Mouse (Mus musculus) embryonic facial prominence, embryonic 14.5 days (tissue): ENCODE results near the gene Cldn5. TPM values are rescaled to one million over a fixed set of nuclear protein-coding genes. Genes with fewer than 3 reads are reported as not detected.

ENCODE experiments used
- ATAC-seq: fragments of 200-750 bp; cut with Nextera tagmentation; 2 replicates; pipeline ENCODE4 v1.8.0; 2017; ENCODE audit warnings: low read depth, moderate number of reproducible peaks, moderate TSS enrichment
- DNase-seq: peaks from one replicate; pipeline ENCODE4 v3.0.0-alpha.2; 2015; ENCODE audit warnings: low spot score
- H3K27ac ChIP-seq: fragments of 300-500 bp; sonication (generic); replicated peaks from 2 replicates; pipeline ENCODE4 v1.5.1; 2014; ENCODE audit warnings: low read depth, mild to moderate bottlenecking, low read length, moderate library complexity
- H3K27me3 ChIP-seq: fragments of 300-500 bp; sonication (generic); replicated peaks from 2 replicates; pipeline ENCODE4 v1.6.1; 2014; ENCODE audit warnings: low read length; ENCODE audit not compliant: control insufficient read depth, insufficient read depth
- H3K36me3 ChIP-seq: fragments of 300-500 bp; sonication (generic); 2 replicates; pipeline ENCODE4 v1.6.1; 2014; ENCODE audit warnings: low read length, mixed read lengths; ENCODE audit not compliant: control insufficient read depth, insufficient read depth
- H3K4me1 ChIP-seq: fragments of 300-500 bp; sonication (generic); 2 replicates; pipeline ENCODE4 v1.6.1; 2014; ENCODE audit warnings: antibody characterized with exemption, low read length; ENCODE audit not compliant: control insufficient read depth, insufficient read depth
- H3K4me2 ChIP-seq: fragments of 300-500 bp; sonication (generic); 2 replicates; pipeline ENCODE4 v1.6.1; 2014; ENCODE audit warnings: low read depth, mild to moderate bottlenecking, low read length, moderate library complexity, mixed read lengths
- H3K4me3 ChIP-seq: fragments of 300-500 bp; sonication (generic); 2 replicates; pipeline ENCODE4 v1.5.1; 2014; ENCODE audit warnings: low read depth, mild to moderate bottlenecking, low read length
- H3K9ac ChIP-seq: fragments of 300-500 bp; sonication (generic); 2 replicates; pipeline ENCODE4 v1.6.1; 2014; ENCODE audit warnings: low read depth, mild to moderate bottlenecking, low read length, moderate library complexity, mixed read lengths
- H3K9me3 ChIP-seq: fragments of 300-500 bp; sonication (generic); 2 replicates; pipeline ENCODE4 v1.6.1; 2016; ENCODE audit warnings: low read length; ENCODE audit not compliant: control insufficient read depth
- WGBS: fragments of 180-500 bp; shearing (Covaris S2); extraction: QIAGEN DNeasy Blood & Tissue Kit; methylation state at CpG from one replicate; pipeline ENCODE4 v1.1.7; 2014; 5-methylcytosine and 5-hydroxymethylcytosine counted together
- polyA plus RNA-seq: library from polyadenylated mRNA; unstranded; fragments of >200 nt; fragmentation: Nextera tagmentation; extraction: Ambion mirVana; gene quantifications from 2 replicates; pipeline ENCODE4 v1.2.1, GENCODE M21; 2014

The Cldn5 gene
- polyA plus RNA-seq, 1 experiment from 2014 or later = 35.4 TPM

- DNase-seq (no peak), ATAC-seq (no peak)
- Histone ChIP-seq H3K4me2 (no peak overlapping the region), H3K4me3 (no peak overlapping the region), H3K9ac (no peak overlapping the region), H3K36me3 (no peaks in the 10 kb centered on the region), H3K27ac (no peak overlapping the region), H3K9me3 (no peaks in the 10 kb centered on the region), H3K4me1 (no peaks in the 10 kb centered on the region), H3K27me3 (no peaks in the 10 kb centered on the region)
- WGBS = 70% methylated on average over 10 of the region's 10 CpGs
These were observed 24.7 kb upstream of the Cldn5 start for GRCm38 (mm10) chr16:18751885-18752499.

GRCm38 (mm10) chr16:18761734-18762133 lies 14.9 kb upstream of the Cldn5 start:
- Histone ChIP-seq H3K36me3 (no peaks in the 10 kb centered on the region), H3K9me3 (no peaks in the 10 kb centered on the region), H3K4me1 (no peaks in the 10 kb centered on the region), H3K9ac (no peak overlapping the region), H3K27me3 (no peaks in the 10 kb centered on the region), H3K27ac (no peak overlapping the region), H3K4me3 (no peak overlapping the region), H3K4me2 (no peak overlapping the region)
- ATAC-seq (no peak), DNase-seq (no peak)
- 81% methylated on average over 4 of the region's 4 CpGs for WGBS

GRCm38 (mm10) chr16:18762960-18763359 lies 13.7 kb upstream of the Cldn5 start:
- no peak overlapping the region for H3K9ac ChIP-seq
- no peak overlapping the region for H3K27ac ChIP-seq
- H3K4me3 ChIP-seq = no peak overlapping the region
- DNase-seq (peak; percentile 37), ATAC-seq (0 out of 2 replicates have a peak, but pooled peaks have one; percentile 60)
- no peak overlapping the region for H3K4me2 ChIP-seq
- no peaks in the 10 kb centered on the region for H3K9me3 ChIP-seq
- no peaks in the 10 kb centered on the region for H3K27me3 ChIP-seq
- 43% methylated on average over 3 of the region's 3 CpGs for WGBS
- H3K36me3 ChIP-seq = no peaks in the 10 kb centered on the region
- H3K4me1 ChIP-seq = no peaks in the 10 kb centered on the region

GRCm38 (mm10) chr16:18766390-18766789 lies 10.3 kb upstream of the Cldn5 start:
- Histone ChIP-seq H3K4me3 (no peak overlapping the region), H3K36me3 (no peaks in the 10 kb centered on the region), H3K9me3 (no peaks in the 10 kb centered on the region), H3K27me3 (no peaks in the 10 kb centered on the region), H3K27ac (no peak overlapping the region), H3K4me1 (no peaks in the 10 kb centered on the region), H3K9ac (no peak overlapping the region), H3K4me2 (no peak overlapping the region)
- no peak for ATAC-seq
- no peak for DNase-seq
- 59% methylated on average over 4 of the region's 4 CpGs for WGBS

- Histone ChIP-seq H3K9me3 (no peaks in the 10 kb centered on the region), H3K4me2 (no peak overlapping the region), H3K9ac (no peak overlapping the region), H3K4me3 (no peak overlapping the region), H3K27ac (no peak overlapping the region), H3K27me3 (no peaks in the 10 kb centered on the region), H3K4me1 (no peaks in the 10 kb centered on the region), H3K36me3 (no peaks in the 10 kb centered on the region)
- DNase-seq = no peak
- WGBS = 66% methylated on average over 1 of the region's 1 CpGs
- no peak for ATAC-seq
These were observed 7.1 kb upstream of the Cldn5 start for GRCm38 (mm10) chr16:18769501-18769900.

GRCm38 (mm10) chr16:18773936-18774335 lies 2.7 kb upstream of the Cldn5 start:
- no peaks in the 10 kb centered on the region for H3K9me3 ChIP-seq
- H3K27ac ChIP-seq = no peak overlapping the region
- H3K9ac ChIP-seq = no peak overlapping the region
- peaks cover 6% of the 10 kb centered on the region; the same call in 1 of the 2 replicates for H3K4me1 ChIP-seq
- peaks cover 41% of the 10 kb centered on the region for H3K27me3 ChIP-seq
- no peak for ATAC-seq
- H3K4me3 ChIP-seq = no peak overlapping the region
- H3K4me2 ChIP-seq = no peak overlapping the region
- WGBS = 21% methylated on average over 2 of the region's 2 CpGs
- peak; percentile 30 for DNase-seq
- H3K36me3 ChIP-seq = no peaks in the 10 kb centered on the region

- peaks cover 46% of the 10 kb centered on the region for H3K27me3 ChIP-seq
- no peak overlapping the region for H3K9ac ChIP-seq
- no peaks in the 10 kb centered on the region for H3K9me3 ChIP-seq
- H3K36me3 ChIP-seq = no peaks in the 10 kb centered on the region
- 26% methylated on average over 18 of the region's 18 CpGs for WGBS
- DNase-seq (peak; percentile 13), ATAC-seq (no peak)
- H3K4me3 ChIP-seq = peak overlapping the region; percentile 44; the same call in 1 of the 2 replicates
- peaks cover 6% of the 10 kb centered on the region; the same call in 1 of the 2 replicates for H3K4me1 ChIP-seq
- H3K4me2 ChIP-seq = peak overlapping the region; percentile 65
- H3K27ac ChIP-seq = peak overlapping the region; percentile 35; the same call in 1 of the 2 replicates
These were observed 759 bp upstream of the Cldn5 start for GRCm38 (mm10) chr16:18775621-18776555.

- H3K27ac ChIP-seq = no peak overlapping the region
- peaks cover 14% of the 10 kb centered on the region; the same call in 1 of the 2 replicates for H3K36me3 ChIP-seq
- H3K4me2 ChIP-seq = peak overlapping the region; percentile 65
- DNase-seq (no peak), ATAC-seq (peak; percentile 31; the same call in 1 of the 2 replicates)
- 3% methylated on average over 45 of the region's 80 CpGs for WGBS
- H3K27me3 ChIP-seq = peaks cover 46% of the 10 kb centered on the region
- peak overlapping the region; percentile 54 for H3K9ac ChIP-seq
- H3K4me1 ChIP-seq = peaks cover 6% of the 10 kb centered on the region; the same call in 1 of the 2 replicates
- no peaks in the 10 kb centered on the region for H3K9me3 ChIP-seq
- H3K4me3 ChIP-seq = peak overlapping the region; percentile 44
These were observed 744 bp downstream of the Cldn5 start for GRCm38 (mm10) chr16:18777101-18778080.
